Mouse (Mus musculus) heart, postnatal 0 days (tissue): ENCODE data around the gene Dop1b.

Experiments
- CTCF ChIP-seq: IDR thresholded peaks from 2 replicates; pipeline ENCODE4 v1.5.1; 2016; ENCODE audit warnings: antibody characterized with exemption, control low read depth, low read depth
- EP300 ChIP-seq: IDR thresholded peaks from 2 replicates; pipeline ENCODE4 v1.6.1; 2016; ENCODE audit warnings: antibody characterized with exemption, low read depth

DNA sequence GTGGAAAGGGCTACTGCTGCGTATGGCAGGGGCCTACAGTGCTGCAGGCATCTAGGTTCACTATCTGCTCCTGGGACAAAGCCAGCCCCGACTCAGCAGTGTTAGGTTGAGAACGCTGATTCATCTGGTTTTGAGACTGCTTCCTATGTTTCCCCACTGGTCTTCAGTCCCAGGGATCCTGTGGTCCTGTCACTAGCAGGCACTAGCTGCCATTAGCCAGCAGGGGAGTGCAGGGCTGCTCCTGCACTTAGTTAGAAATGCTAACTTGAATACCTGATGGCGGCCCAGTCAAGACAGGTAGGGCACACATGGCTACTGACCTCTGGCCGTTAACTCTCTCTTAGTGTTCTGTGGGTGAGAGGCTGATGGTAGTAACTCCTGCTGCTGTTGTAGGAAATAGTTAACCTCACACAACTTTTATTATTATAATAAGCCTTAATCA is 32.4 kb downstream of the Dop1b start:
- TF ChIP-seq CTCF (no peak), EP300 (no peak)
